Mouse (Mus musculus) forebrain, embryonic 10.5 days (tissue): ENCODE data around the gene Gm14409. TPM values are rescaled to one million over a fixed set of nuclear protein-coding genes. Genes with fewer than 3 reads are reported as not detected.
"Not testable (repeated sequence)": the region's sequence is repeated elsewhere in the genome, so short reads cannot be mapped to it uniquely, and the experiment has no call there.

Experiments
- DNase-seq: peaks from one replicate; pipeline ENCODE4 v3.0.0-alpha.2; 2017; ENCODE audit warnings: low spot score; ENCODE audit errors: extremely low spot score
- H3K27ac ChIP-seq: fragments of 300-500 bp; sonication (generic); 2 replicates; pipeline ENCODE4 v1.5.1; 2016; ENCODE audit warnings: mild to moderate bottlenecking
- H3K27me3 ChIP-seq: fragments of 300-500 bp; sonication (generic); 2 replicates; pipeline ENCODE4 v1.6.1; 2016; ENCODE audit warnings: mild to moderate bottlenecking; ENCODE audit not compliant: poor library complexity, severe bottlenecking
- H3K36me3 ChIP-seq: fragments of 300-500 bp; sonication (generic); replicated peaks from 2 replicates; pipeline ENCODE4 v1.6.1; 2016; ENCODE audit warnings: mild to moderate bottlenecking, moderate library complexity
- H3K4me1 ChIP-seq: fragments of 300-500 bp; sonication (generic); 2 replicates; pipeline ENCODE4 v1.6.1; 2016
- H3K4me3 ChIP-seq: fragments of 300-500 bp; sonication (generic); 2 replicates; pipeline ENCODE4 v1.5.1; 2016; ENCODE audit warnings: mild to moderate bottlenecking, moderate library complexity
- H3K9me3 ChIP-seq: fragments of 300-500 bp; sonication (generic); 2 replicates; pipeline ENCODE4 v1.6.1; 2016; ENCODE audit warnings: mild to moderate bottlenecking, moderate library complexity
- WGBS: fragments of 180-500 bp; shearing (Covaris S2); methylation state at CpG from one replicate; pipeline ENCODE4 v1.1.7; 2016; 5-methylcytosine and 5-hydroxymethylcytosine counted together
- polyA plus RNA-seq: library from polyadenylated mRNA; unstranded; fragments of >200 nt; fragmentation: Nextera tagmentation; extraction: Ambion mirVana; gene quantifications from 2 replicates; pipeline ENCODE4 v1.2.1, GENCODE M21; 2016

Gene Gm14409
- not detected in 2 replicates for polyA plus RNA-seq

- not testable (repeated sequence) for H3K4me1 ChIP-seq, H3K27ac ChIP-seq, H3K27me3 ChIP-seq, H3K4me3 ChIP-seq, DNase-seq, H3K9me3 ChIP-seq, H3K36me3 ChIP-seq
- no CpG with 5 or more reads among the region's 2 CpGs for WGBS
Measured at GRCm38 (mm10) chr2:177266936-177267335, at the start of gene Gm14409. Gene Gm14409 (minus strand): TSS chr2:177267036.

- H3K4me1 ChIP-seq, H3K9me3 ChIP-seq, H3K36me3 ChIP-seq, DNase-seq, H3K27me3 ChIP-seq, H3K27ac ChIP-seq, H3K4me3 ChIP-seq: not testable (repeated sequence)
- 90% methylated on average over 4 of the region's 4 CpGs for WGBS
Measured at GRCm38 (mm10) chr2:177309627-177310026, 42.8 kb upstream of the Gm14409 start.

GRCm38 (mm10) chr2:177304980-177305379 is 38.1 kb upstream of the Gm14409 start:
- H3K4me1 ChIP-seq, H3K9me3 ChIP-seq: not testable (repeated sequence)
- no CpG with 5 or more reads among the region's 2 CpGs for WGBS

GRCm38 (mm10) chr2:177283701-177284100 is 16.9 kb upstream of the Gm14409 start:
- not testable (repeated sequence) for H3K27me3 ChIP-seq, H3K4me1 ChIP-seq, H3K9me3 ChIP-seq, DNase-seq, H3K4me3 ChIP-seq, H3K36me3 ChIP-seq, H3K27ac ChIP-seq
- WGBS, result 37% methylated on average over 3 of the region's 3 CpGs

More at GRCm38 (mm10) chr2:177304980-177305379, 38.1 kb upstream of the Gm14409 start:
- not testable (repeated sequence) for H3K27me3 ChIP-seq, H3K4me3 ChIP-seq, H3K36me3 ChIP-seq, DNase-seq, H3K27ac ChIP-seq

GRCm38 (mm10) chr2:177277754-177278153 is 10.9 kb upstream of the Gm14409 start:
- not testable (repeated sequence) for H3K4me3 ChIP-seq, H3K27me3 ChIP-seq, DNase-seq, H3K9me3 ChIP-seq, H3K36me3 ChIP-seq, H3K4me1 ChIP-seq, H3K27ac ChIP-seq
- WGBS, result 86% methylated on average over 2 of the region's 2 CpGs

GRCm38 (mm10) chr2:177272237-177272636 is 5.4 kb upstream of the Gm14409 start:
- H3K36me3 ChIP-seq, H3K27me3 ChIP-seq, DNase-seq, H3K9me3 ChIP-seq, H3K4me3 ChIP-seq, H3K4me1 ChIP-seq, H3K27ac ChIP-seq: not testable (repeated sequence)
- WGBS, result 96% methylated on average over 2 of the region's 2 CpGs

- WGBS, result 97% methylated on average over 2 of the region's 2 CpGs
- H3K36me3 ChIP-seq, H3K27ac ChIP-seq, H3K27me3 ChIP-seq, H3K4me3 ChIP-seq, H3K4me1 ChIP-seq, H3K9me3 ChIP-seq, DNase-seq: not testable (repeated sequence)
Measured at GRCm38 (mm10) chr2:177247449-177247848, 19.4 kb downstream of the Gm14409 start.

GRCm38 (mm10) chr2:177230461-177230860 is 36.4 kb downstream of the Gm14409 start:
- not testable (repeated sequence) for H3K36me3 ChIP-seq
- 67% methylated on average over 2 of the region's 2 CpGs for WGBS

More at GRCm38 (mm10) chr2:177230461-177230860, 36.4 kb downstream of the Gm14409 start:
- DNase-seq, H3K27ac ChIP-seq, H3K4me1 ChIP-seq, H3K9me3 ChIP-seq, H3K4me3 ChIP-seq, H3K27me3 ChIP-seq: not testable (repeated sequence)

Other genes with a start within 250 kb of the Gm14409 start
- gene Gm14401, start 192.7 kb downstream of the Gm14409 start, polyA plus RNA-seq, result not detected in 2 replicates
- gene Gm14410, start 60.6 kb downstream of the Gm14409 start, polyA plus RNA-seq, result 31.4 and 32.7 TPM in 2 replicates
- gene Gm14412, start 57.3 kb upstream of the Gm14409 start, polyA plus RNA-seq, result 0.24 and 0.32 TPM in 2 replicates
- gene Gm14418, start 131.3 kb upstream of the Gm14409 start, polyA plus RNA-seq, result 11.9 TPM in 2 replicates
- gene Zfp970, start 197.7 kb upstream of the Gm14409 start, polyA plus RNA-seq, result 13.0 and 15.0 TPM in 2 replicates
- gene Gm14403, start 231.2 kb upstream of the Gm14409 start, polyA plus RNA-seq, result 5.5 and 7.3 TPM in 2 replicates